Mouse (Mus musculus) retina, embryonic 14.5 days (tissue): ENCODE measurements around the gene Notch2.
"Not testable (repeated sequence)": the region's sequence is repeated elsewhere in the genome, so short reads cannot be mapped to it uniquely, and the experiment has no call there.

Experiments used
- DNase-seq: peaks from one replicate; pipeline ENCODE4 v3.0.0-alpha.2; 2015; ENCODE audit warnings: low spot score

The Notch2 gene

DNA sequence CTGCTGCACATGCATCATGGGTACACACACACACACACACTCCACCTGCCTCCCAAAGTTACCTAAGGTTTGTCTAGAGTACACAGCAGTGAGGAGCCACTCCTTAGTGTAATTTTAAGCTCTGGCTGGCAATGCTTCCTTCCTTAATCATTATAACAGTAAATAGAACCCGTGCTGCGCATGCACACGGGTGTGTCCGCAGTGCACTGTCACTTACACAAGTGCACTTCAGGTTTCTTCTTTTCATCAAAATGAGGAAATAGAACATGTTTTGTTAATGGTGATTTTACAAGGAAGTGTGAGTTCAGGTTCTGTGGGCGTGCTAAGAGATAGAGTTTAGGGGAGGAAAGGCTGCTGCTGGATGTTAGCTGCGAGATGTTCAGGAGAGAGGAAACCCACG is 17.8 kb downstream of the Notch2 start:
- no peak for DNase-seq

DNA sequence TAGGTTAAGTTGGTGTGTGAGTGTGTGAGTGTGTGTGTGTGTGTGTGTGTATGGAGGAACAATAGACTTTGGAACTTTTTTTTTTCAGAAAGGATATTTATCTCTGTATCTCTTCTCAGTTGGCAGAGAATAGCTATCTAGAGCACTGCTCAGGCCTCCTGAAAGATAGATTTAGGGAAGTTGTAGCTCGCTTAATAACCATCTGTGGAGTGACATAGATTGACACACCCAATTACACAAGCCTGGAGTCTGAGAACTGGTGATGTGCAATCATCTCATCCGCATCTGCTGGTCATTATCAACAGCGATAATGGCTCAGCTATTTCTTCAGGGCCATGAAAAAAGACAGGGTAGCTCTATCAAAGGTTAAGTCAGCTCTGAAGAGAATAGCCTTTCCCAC is 18.9 kb downstream of the Notch2 start:
- DNase-seq = no peak

DNA sequence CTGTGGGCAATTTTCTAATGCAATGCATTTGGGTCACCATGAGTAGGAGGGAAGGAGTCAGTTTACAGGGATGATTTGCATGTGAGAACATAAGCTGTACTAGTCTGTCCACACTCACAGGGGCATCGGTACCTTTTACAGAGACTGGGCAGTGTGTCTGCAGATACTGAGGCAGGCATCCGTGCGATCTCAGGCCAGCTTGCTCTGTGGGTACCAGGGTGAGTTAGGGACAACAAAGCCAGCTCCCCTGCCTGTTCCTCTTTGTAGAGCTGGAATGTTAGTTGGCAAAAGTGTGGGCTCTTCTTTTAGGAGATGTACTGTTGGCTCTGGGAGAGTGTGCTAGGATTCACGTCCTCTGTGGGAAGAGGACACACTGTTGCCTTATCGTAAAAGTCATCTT is 19.6 kb downstream of the Notch2 start:
- DNase-seq = no peak

DNA sequence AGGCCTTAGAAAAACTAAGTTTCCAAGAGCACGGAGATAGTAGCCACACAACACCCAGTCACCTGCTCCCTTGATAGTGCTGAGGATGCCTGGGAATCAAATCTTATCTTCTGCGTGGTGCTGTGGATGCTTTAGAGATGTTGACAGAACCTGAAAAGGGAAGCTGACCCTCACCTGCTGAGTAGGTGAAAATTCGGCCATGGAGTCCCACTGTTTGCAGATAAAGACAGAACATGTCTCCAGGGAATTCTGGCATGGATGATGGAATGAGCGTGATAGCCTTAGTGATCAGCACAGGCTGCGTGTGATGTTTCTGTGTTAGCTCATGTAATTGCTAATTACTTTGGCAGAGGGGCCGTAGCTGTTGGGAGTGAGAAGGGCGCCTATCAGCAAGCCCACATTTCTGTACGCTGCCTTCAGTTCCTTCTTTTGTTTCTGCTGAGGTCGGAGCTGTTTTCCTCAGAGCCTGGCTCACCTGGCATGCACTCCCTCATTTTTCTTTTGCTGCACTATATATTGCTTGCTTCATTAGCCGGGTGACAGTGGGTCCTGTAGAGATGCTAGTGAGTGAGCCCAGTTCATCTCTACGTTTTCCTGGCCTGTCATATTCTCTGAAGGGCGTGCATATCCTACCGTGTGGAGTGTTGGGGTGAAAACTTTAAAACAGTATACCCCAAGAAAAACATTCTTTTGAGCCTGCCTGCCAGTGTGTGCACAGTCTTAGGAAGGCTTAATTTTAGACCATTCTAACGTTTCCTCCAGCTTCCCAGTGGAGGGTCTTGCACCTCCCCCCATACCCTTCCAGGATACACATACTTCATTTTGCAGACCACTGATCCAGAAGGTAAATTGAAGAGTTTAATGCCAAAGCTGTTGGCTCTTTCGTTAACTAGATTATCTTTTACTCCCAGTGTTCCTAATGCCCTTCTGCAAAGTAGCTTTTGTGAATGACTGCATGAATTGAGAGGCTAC is 21.6 kb downstream of the Notch2 start:
- DNase-seq = no peak

DNA sequence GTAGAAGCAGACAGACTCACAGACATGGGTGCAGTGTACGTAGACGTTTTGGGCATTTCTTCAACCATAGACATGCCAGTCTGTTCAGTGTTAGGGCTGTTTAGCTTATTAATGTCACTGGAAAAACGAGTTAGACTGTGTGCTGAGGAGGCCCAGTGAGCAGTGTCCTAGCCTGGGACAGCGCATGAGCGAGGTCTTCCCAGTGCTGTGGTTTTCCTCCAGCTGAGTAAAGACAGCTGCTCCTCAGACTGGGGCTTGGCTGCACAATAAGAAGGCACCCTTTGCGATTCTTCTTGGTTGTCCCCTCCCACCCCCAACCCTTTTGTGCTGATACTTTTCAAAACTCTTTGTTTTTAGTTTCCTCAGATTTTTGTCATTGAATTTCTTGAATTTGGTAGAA is 22.8 kb downstream of the Notch2 start:
- no peak for DNase-seq

DNA sequence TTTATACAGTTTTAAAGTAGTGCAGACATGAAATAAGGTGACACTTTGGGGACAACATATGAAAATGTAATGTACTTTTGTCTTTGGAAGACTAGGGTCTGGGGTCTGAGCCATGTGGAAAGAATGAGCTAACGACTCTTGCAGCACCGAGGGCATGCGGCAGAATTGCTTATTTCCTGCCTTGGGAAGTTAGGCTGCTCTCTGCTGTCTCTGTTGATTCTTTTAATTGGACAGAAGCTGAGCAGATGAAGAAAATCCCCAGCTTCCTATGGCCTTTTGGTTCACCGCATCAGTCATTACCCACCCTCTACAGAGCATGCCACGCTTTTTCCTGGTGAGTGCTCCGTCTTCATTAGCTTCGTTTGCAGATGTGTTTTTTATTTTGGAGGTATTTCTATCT is 23.8 kb downstream of the Notch2 start:
- DNase-seq = no peak

DNA sequence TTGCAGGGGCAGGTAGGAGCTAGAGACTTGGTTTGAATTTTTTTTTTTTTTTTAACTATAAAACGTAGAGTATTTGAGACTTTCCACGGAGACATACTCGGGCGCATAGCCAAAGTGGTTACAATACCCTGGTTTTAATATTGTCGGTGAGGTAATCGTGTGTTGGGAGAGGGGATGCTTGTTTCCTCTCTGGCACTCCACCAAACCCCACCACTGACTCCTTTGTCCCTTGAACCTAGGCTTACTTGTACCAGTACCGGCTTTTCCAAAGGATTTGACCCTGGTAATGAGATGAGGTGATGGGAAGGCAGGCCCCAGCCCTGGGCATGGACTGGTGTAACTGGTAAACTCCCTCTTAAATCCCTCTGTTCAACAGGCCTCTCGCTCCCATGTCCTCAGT is 25.3 kb downstream of the Notch2 start:
- no peak for DNase-seq

DNA sequence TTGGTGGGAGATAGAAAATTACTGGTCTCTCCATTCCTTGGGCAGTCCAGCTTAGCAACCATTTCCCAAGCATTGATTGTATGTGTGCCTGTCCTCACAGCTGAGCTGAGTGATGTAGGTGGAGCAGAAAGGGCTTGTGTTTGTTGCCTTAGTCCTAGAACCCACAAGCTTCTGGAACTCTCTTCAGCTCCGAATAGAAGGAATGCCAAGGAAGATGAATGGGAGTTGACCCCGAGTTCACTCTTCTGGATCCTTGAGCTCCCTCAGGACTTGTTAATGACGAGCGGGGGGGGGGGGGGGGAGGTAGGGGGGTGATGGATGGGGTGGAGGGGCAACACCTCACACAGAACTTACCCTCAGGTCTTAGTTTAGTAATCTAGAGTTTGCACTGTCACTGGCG is 25.9 kb downstream of the Notch2 start:
- no peak for DNase-seq

DNA sequence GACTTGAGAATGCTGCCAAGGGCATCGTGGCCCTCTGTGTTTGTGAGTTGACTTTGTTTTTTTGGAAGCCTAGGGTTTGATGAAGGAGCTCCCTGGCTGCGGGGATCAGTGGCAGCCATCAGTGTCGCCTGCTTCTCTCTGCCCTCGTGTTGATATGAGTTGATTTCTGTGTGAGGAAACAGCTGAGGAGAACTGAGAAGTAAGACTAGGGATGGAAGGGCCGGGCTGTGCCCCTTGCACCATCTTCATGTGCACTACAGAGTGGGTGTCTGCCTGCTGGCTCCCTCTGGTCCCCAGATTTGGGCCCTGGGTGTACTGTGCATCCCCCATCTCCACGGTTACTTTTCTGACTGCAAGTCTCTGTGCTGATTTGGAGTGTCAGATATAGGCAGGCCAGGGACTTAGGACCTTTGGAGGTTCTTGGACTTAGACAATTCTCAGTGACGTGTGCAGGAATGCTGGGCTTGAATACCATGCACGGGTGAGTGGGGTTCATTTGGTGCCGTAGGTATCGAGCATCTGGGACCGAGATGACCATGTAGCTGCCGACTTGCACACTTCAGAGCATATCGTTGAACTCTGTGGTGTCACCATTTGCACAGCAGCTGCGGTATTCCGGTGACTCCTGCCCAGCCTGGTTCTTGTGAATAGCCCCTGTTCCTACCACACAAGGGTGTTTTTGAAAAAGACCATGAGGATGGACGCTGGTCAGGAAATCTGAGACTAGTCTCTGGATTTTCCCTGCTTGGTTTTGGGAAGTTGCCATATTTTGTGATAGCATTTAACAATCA is 26.5 kb downstream of the Notch2 start:
- no peak for DNase-seq

DNA sequence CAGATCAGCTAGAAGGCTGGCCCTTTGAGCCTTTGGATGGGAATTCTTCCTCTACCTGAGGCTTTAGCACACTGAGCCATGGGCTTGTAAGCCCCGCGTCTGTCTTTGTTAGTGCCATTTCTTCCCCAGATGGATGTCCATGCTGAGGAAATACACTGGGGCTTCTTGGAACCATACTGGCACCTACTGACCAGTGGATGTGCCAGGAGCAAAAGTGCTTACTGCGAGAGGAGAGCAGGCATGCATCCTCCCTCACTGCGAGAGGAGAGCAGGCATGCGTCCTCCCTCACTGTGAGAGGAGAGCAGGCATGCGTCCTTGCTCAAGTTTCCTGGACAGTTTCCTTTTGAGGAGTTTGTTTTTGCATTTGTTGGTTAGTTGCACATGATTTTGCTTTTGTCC is 27.5 kb downstream of the Notch2 start:
- DNase-seq = no peak

DNA sequence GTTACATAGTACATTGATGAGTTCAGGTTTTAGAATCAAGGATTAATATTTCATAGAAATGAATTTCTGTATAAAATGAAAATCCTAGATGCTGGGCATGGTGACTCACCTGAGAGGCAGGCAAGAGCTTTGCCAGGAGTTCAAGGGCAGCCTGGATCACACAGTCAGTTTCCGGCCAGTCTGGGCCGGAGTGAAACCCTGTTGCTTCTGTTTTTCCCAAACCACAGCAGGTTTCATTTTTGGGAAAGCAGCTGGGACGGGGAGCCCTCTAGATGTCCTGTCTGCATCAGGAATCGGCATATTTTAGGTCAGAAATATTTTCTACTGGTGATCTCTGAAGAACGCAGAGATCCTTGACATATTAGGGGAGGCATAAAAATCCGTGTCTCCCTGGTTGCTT is 29.0 kb downstream of the Notch2 start:
- no peak for DNase-seq

DNA sequence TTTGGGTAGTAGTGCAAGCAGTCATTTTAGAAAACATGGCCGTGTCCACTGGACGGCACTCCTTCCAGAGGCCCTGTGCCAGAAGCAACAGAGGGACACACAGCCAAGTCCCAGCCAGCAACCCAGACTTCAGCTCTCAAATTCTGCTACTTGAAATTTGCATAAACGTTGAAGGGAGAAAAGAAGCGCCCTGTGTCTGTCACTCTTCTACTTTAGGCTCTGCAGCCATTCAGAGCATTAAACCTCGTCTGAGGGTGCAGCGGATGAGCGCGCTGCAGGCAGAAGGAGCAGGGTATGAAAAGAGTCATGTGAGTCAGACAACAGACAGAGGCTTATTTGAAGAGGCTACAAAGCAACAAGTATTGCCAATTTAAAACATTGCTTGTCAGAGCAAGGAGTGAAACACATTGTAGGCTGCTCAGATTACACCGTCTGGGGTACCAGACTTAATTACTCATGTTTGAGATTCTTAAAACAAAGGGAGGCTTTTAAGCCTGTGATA is 29.7 kb downstream of the Notch2 start:
- DNase-seq = no peak

DNA sequence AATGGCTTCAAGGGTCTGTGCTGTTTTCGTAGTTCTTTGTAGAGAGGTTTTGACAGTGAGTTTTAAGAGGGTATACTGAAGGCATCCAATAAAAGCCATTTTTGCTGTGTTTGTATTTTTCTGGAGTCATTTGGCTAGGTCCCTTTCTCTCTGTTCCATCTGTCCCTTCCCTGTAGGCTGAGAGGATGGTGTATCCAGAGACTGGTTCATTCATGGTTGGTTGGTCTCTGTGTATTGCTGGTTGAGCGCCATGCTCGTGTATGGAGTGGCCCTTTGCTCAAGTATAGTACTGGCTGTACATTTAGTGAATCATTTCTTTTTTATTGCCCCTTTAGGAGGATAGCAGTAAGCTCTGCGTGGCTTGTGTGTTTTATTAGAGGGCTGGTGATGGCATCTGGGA is 30.3 kb downstream of the Notch2 start:
- no peak for DNase-seq

DNA sequence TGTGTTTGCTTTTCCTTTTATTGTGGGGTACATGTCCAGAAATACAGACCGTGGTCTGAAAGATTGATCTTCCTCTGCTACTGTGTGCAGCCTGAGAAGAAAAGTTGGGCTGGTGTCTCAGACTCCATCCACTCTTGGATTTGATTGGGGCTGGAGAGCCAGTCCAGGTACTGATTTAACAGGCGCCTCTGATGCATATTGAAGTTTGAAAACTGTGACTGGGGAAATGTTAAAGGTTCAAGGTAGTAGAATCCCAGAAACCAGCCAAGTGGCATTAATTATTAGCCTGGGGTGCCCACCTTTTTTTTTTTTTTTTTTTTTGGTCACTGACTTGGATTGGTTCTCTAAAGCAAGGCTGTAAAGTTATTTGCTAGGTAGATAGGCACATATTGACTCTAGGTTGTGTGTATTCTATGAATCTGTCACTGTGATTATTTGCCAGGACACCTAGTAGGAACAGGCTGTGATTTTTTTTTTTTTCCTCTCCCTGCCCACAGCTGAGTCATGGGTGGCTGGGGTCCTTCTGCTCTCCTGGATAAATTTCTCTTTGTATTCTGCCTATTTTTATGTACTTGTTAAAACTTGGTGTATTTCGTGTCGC is 31.5 kb downstream of the Notch2 start:
- DNase-seq = no peak

DNA sequence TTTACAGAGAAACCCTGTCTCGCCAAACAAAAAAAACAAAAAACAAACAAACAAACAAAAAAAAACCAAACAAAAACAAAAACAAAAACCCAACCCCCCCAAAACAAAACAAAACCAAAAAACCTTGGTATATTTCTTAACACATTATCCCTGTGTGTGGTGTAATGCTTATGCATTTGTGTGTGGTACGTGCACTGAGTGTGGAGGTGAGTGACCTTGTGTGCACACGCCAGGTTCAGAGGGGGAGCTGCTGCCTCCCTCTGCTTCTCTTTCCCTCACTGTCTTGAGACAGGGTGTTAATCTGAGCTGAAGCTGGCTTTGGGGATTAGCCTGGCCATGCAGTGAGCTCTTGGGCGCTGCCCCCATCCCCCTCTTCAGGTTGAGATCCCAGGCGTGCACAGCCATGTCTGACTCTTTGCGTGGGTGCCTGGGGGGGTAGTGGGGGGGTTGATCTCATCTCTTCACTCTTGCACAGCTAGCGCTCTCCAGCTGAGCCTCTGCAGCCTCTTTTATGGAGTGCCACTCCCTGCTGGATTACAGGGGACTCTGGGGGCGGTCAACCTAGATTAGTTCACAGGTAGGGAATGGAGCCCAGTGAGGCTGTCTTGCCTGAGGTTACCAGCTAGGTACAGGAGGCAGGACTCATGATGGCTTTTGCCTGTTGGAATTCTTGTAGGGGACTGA is 32.3 kb downstream of the Notch2 start:
- DNase-seq = no peak

DNA sequence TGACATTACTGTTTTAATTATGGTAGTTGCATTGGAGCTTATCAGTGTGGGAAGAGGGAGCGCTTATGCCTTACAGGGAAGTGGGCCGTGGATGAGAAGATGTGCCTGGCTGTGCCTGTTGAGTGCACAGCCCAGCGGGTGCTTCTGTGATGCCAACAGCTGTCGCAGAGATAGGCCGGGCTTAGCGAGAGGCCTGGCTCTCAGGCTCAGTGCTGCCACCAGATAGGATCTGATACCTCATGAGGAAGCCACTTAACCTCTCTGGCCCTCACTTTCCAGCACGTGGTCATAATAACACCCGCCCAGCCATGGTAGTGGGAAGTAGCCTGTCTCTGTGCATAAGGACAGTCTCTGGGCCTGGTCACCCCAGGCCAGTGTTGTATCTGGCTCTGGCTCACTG is 33.0 kb downstream of the Notch2 start:
- no peak for DNase-seq

DNA sequence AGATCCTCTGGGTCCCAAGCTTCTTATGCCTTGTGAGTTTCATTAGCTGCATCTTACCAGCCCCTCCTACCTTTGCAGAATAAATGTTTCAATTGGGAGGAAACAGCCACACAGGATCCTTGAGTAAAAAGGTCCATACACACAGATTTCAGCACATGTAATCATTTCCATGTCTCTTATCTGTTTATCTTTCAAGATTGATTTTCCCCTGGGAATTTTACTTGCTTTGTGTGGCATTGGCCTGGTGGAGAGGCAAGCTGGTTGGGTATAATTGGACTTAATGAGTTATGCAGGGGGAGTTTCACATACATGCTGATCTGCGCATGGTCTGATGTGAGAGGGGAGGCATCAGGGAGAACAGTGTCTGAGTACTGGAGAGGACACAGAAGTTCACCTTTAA is 36.3 kb downstream of the Notch2 start:
- no peak for DNase-seq

DNA sequence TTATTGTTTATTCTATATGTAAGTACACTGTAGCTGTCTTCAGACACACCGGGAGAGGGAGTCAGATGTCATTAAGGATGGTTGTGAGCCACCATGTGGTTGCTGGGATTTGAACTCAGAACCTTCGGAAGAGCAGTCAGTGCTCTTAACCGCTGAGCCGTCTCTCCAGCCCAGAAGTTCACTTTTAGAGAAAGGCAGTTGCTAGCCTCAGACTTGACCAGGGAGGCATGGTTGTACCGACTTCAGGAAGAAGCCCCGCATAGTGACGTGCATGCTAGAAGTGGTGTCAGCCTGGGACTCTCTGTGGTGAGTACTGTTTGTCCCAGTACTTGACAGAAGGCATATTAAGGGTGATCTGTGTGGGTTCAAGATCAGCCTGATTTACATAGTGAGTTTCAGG is 36.8 kb downstream of the Notch2 start:
- DNase-seq = not testable (repeated sequence)

DNA sequence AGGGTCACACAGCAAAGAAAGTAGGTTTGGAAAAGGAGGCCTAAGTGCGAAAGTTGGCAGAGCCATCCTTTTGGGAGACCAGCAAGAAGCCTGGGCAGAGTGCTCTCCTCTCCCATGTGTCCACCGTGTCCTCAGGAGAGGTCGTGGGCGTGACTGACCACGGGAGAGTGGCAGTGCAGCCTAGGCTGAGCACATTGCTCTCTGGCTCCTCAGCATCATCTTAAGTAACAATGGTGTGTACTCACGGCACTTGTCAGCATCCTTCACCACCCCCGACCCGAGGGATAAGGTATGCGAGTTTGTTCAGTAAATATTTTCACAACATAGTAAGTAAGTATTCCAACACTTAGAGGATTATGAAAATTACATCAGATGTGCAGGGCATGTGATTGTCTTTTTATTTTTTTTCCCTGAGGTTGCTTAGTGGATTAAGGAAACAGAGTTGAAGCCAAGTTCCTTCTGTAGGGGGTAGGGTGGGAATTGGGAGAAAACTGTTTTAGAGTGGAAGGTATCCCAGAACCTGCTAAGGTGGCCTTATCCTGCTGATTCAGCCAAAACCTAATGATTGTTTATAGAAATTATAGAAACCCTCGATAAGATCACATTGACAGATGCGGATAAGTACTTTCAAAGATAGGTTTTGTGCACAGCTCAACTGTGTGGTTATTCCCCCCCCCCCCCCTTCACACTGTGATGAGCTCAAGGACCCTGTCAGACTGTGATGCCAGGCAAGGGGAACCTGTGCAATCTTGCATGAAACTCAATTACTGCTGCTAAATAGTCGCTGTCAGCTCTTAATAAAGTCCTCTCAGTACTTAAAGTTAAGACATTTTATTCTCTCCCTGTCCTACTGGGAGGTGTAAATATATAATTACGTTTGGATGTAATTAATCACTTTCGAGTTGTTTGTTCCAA is 37.4 kb downstream of the Notch2 start:
- peak; percentile 64 for DNase-seq

DNA sequence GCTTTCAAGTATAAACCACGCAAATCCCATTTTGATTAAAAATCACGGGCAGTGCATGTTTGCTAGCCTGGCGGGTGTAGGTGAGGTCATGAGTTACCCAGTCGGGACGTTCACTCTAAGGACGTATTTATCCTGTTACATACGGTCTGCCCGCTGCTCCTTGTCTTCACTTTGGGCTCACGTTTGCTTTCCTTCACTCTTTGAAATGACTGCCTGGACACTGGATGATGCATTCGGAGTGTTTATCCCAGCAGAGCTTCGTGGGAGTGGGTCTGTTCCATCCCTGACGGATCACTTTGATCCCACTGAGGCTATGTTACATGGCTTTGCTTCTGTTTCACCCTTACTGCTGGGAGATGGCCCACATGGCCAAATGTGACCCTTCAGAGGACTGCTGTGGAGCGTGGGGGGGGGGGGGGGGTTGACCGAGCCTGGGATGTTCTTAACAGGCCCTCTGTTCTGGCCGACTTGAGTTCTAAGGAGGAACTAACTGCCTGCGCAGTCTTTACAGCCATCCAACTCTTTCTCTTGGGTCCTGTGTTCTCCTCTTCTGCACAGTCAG is 38.2 kb downstream of the Notch2 start:
- no peak for DNase-seq
